Mouse (Mus musculus): ENCODE data around the gene Mkln1. TPM values are rescaled to one million over a fixed set of nuclear protein-coding genes. Genes with fewer than 3 reads are reported as not detected.

Gene Mkln1
- polyA plus RNA-seq (2012; rRNA removed; ENCODE audit: low replicate concordance) = 17.1 and 53.4 TPM in 2 replicates

DNA sequence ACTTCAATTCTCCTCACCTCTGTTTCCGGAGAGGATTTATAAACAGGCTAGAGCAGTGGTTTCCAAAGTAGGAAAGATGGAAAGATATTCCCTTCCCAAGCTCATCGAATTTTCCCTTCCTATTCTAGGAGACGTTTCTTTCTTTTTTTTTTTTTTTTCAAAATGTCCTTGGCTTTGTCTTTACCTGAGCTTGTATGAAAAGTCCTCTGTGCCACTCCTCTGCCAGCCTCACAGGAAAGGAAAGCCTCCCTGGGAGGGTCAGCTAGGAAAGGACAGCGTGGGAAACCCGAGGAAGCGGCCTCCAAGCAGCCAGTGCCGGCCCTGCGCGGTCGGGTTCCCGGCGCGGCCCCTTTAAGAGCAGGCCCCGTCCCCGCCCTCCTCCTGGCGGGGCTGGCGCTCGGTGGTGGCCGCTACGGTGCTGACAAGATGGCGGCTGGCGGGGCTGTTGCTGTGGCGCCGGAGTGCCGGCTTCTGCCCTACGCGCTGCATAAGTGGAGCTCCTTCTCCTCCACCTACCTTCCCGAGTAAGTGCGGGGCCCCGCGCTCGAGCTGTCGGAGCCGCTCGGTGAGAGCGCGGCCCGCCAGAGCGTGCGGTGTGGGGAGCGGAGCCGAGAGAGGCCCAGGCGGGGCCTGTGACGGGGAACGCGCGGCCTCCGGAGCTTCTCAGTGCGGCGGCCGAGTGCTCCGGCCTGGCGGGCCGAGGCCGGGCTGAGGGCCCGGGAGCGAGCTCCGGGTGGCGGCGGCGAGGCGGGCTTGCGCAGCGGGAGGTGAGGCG is at the start of gene Mkln1:
TSS of gene Mkln1 (plus strand) at position 305 of the 775 bp plus-strand sequence.

DNA sequence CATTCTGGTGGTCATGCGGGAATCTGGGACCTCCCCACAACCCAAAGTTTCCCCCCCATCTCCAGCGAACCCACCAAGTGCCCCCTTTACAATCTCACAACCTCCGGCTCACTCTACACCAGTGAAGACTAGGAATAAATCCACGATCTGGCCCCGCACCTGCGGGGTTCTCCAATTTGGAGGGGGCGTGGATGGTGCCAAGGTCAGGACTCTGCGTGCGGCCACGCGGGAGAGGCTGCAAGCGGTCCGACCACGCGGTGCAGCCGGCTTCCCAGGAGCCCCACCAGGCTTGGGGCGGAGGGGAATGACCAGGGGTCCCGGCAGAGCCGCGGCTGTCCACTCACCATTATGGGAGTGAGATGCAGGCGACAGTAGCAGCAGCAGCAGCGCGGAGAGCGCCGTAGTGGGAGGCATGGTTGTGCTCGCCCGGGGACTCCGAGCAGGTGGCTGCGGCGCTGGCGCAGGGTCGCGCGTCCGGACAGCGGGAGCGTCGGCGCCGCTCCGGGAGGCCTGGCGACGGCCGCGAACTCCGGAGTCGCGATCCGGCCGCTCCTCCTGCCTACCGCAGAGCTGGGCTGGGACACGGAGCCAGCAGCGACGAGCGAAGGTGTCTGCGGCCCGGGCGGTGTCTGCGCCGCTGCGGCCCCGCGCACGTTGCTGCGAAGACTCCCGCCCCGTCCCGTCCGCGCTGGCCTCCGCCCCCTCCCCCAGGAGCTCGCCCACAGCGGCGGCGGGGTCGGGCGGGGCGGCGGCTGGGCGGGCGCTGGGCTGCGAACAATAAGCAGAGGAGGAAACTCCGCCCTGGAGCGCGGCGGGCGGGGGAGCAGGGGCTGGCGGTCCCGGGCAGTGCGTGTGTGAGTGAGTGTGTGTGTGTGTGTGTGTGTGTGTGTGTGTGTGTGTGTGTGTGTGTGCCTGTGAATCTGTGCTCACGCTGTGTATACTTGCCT is 165.0 kb downstream of the Mkln1 start, which contains the start of gene Podxl:
TSS of gene Podxl (minus strand) at position 747 of the 947 bp plus-strand sequence.

Other genes with a start within 250 kb of the Mkln1 start
- 55.0 and 68.8 TPM in 2 replicates for gene Podxl, start 165.2 kb downstream of the Mkln1 start, polyA plus RNA-seq (2012; rRNA removed; ENCODE audit: low replicate concordance)